In genomic region chr15:81523169-81523871, GRCm38 (mm10) we compare ENCODE assay signal across 8 mouse cellular contexts. TPM values are rescaled to one million over a fixed set of nuclear protein-coding genes. Genes with fewer than 3 reads are reported as not detected.
DNase-seq lines count a peak whose midpoint lies in the region; ATAC-seq lines count a peak whose summit lies in the region.

No protein-coding gene starts in this region.

- peaks cover 24% of the 10 kb centered on the region for H3K27me3 ChIP-seq in forebrain, embryonic 10.5 days (ENCODE audit: poor library complexity, severe bottlenecking)
- no peaks in the 10 kb centered on the region for H3K27me3 ChIP-seq in heart, embryonic 16.5 days (ENCODE audit: control insufficient read depth, insufficient read depth, low read length)
- peaks cover 9% of the 10 kb centered on the region for H3K27me3 ChIP-seq in liver, embryonic 15.5 days
- no peaks in the 10 kb centered on the region; the same call in 1 of the 2 replicates for H3K27me3 ChIP-seq in neural tube, embryonic 12.5 days (replicated peaks)

- peaks cover 36% of the 10 kb centered on the region for H3K4me1 ChIP-seq in forebrain, embryonic 10.5 days
- H3K4me1 ChIP-seq in heart, embryonic 16.5 days (ENCODE audit: control insufficient read depth, insufficient read depth, low read length) = peaks cover 4% of the 10 kb centered on the region; the same call in 1 of the 2 replicates
- peaks cover 45% of the 10 kb centered on the region for H3K4me1 ChIP-seq in liver, embryonic 15.5 days (replicated peaks)
- peaks cover 4% of the 10 kb centered on the region; the same call in 1 of the 2 replicates for H3K4me1 ChIP-seq in neural tube, embryonic 12.5 days

- peak; percentile 41 for DNase-seq in c-Kit-negative CD71-positive TER-119-positive erythroid progenitor cells, embryonic 14.5 days (ENCODE audit: low read depth, low spot score)
- DNase-seq in forebrain, embryonic 10.5 days (ENCODE audit: extremely low spot score, low spot score) = peak; percentile 92
- peak; percentile 95 to 99 for DNase-seq in kidney, postnatal 36 days
- peak; percentile 63 for DNase-seq in telencephalon, adult 2 months (ENCODE audit: low read depth, low spot score)

- WGBS in forebrain, embryonic 10.5 days = under 1% methylated on average over 41 of the region's 41 CpGs
- under 1% methylated on average over 41 of the region's 41 CpGs for whole genome bisulfite sequencing in heart, embryonic 16.5 days
- WGBS in liver, embryonic 15.5 days (ENCODE audit: insufficient replicate concordance) = 0% methylated on average over 41 of the region's 41 CpGs
- WGBS in neural tube, embryonic 12.5 days = under 1% methylated on average over 41 of the region's 41 CpGs

- no peaks in the 10 kb centered on the region for H3K9me3 ChIP-seq in forebrain, embryonic 10.5 days
- H3K9me3 ChIP-seq in heart, embryonic 16.5 days (replicated peaks; ENCODE audit: control insufficient read depth, low read length) = no peaks in the 10 kb centered on the region
- no peaks in the 10 kb centered on the region for H3K9me3 ChIP-seq in liver, embryonic 15.5 days (replicated peaks)
- no peaks in the 10 kb centered on the region for H3K9me3 ChIP-seq in neural tube, embryonic 12.5 days

- no peaks in the 10 kb centered on the region for H3K36me3 ChIP-seq in forebrain, embryonic 10.5 days (replicated peaks)
- no peaks in the 10 kb centered on the region for H3K36me3 ChIP-seq in heart, embryonic 16.5 days (ENCODE audit: control insufficient read depth, insufficient read depth)
- no peaks in the 10 kb centered on the region for H3K36me3 ChIP-seq in liver, embryonic 15.5 days (replicated peaks)
- no peaks in the 10 kb centered on the region for H3K36me3 ChIP-seq in neural tube, embryonic 12.5 days

- peak overlapping the region; percentile 59 for H3K4me3 ChIP-seq in forebrain, embryonic 10.5 days
- peak overlapping the region; percentile 80 for H3K4me3 ChIP-seq in heart, embryonic 16.5 days (ENCODE audit: low read length)
- H3K4me3 ChIP-seq in liver, embryonic 15.5 days (replicated peaks) = peak overlapping the region; percentile 69
- H3K4me3 ChIP-seq in neural tube, embryonic 12.5 days = peak overlapping the region; percentile 45

- H3K9ac ChIP-seq in heart, embryonic 16.5 days (ENCODE audit: low read length) = peak overlapping the region; percentile 86
- peak overlapping the region; percentile 59 for H3K9ac ChIP-seq in liver, embryonic 15.5 days
- H3K9ac ChIP-seq in neural tube, embryonic 12.5 days = peak overlapping the region; percentile 68

- peak overlapping the region; percentile 89 for H3K27ac ChIP-seq in forebrain, embryonic 10.5 days
- peak overlapping the region; percentile 97 for H3K27ac ChIP-seq in heart, embryonic 16.5 days (ENCODE audit: low read length)
- peak overlapping the region; percentile 92 for H3K27ac ChIP-seq in liver, embryonic 15.5 days (replicated peaks)
- peak overlapping the region; percentile 47; the same call in 1 of the 2 replicates for H3K27ac ChIP-seq in neural tube, embryonic 12.5 days

- ATAC-seq in CD4-positive, CD25-positive, alpha-beta regulatory T cell, adult 4 months = peak; percentile 85
- ATAC-seq in heart, embryonic 16.5 days (replicated peaks; ENCODE audit: extremely low read depth, insufficient read depth, low FRiP score) = peak; percentile 95
- peak; percentile 87 for ATAC-seq in liver, embryonic 15.5 days (ENCODE audit: insufficient read depth)
- peak; percentile 95 for ATAC-seq in neural tube, embryonic 12.5 days (ENCODE audit: low FRiP score, low read depth)

- H3K4me2 ChIP-seq in heart, embryonic 16.5 days (ENCODE audit: low read depth, low read length) = peak overlapping the region; percentile 96
- peak overlapping the region; percentile 98 for H3K4me2 ChIP-seq in liver, embryonic 15.5 days
- H3K4me2 ChIP-seq in neural tube, embryonic 12.5 days (replicated peaks) = peak overlapping the region; percentile 95

RNA-seq across cellular contexts. Expression of gene Rbx1, which starts 57.2 kb away (rescaled TPM):
- polyA plus RNA-seq in CD4-positive, CD25-positive, alpha-beta regulatory T cell, adult 4 months (2017; shearing (Covaris generic)) = 100 to 1,000 TPM; 269 to 371 TPM
- polyA plus RNA-seq in forebrain, embryonic 10.5 days (2016; fragmentation: Nextera tagmentation; extraction: Ambion mirVana) = 612 and 631 TPM in 2 replicates
- 344 TPM in 2 replicates for polyA plus RNA-seq in heart, embryonic 16.5 days (2015; fragmentation: Nextera tagmentation; extraction: Ambion mirVana)
- 195 and 226 TPM in 2 replicates for polyA plus RNA-seq in liver, embryonic 15.5 days (2015; fragmentation: Nextera tagmentation; extraction: Ambion mirVana)
- polyA plus RNA-seq in neural tube, embryonic 12.5 days (2016; fragmentation: Nextera tagmentation; extraction: Ambion mirVana) = 477 and 510 TPM in 2 replicates

Comparison
In these comparisons a context has a peak if more than half of its experiments do, and no peak if none do; other contexts are left out.
1. Peak in every context shown above with its lines: DNase-seq, ATAC-seq, H3K4me3 ChIP-seq and H3K27ac ChIP-seq.
2. DNase-seq: peak in every context shown above with its lines; median percentile 97 in kidney, postnatal 36 days; 92 in forebrain, embryonic 10.5 days; 63 in telencephalon, adult 2 months; 41 in c-Kit-negative CD71-positive TER-119-positive erythroid progenitor cells, embryonic 14.5 days.
3. H3K27ac ChIP-seq: peak in every context shown above with its lines; median percentile 97 in heart, embryonic 16.5 days; 92 in liver, embryonic 15.5 days; 89 in forebrain, embryonic 10.5 days; 47 in neural tube, embryonic 12.5 days.